Mouse (Mus musculus) ovary, postnatal 10 days (tissue): Measurements from ENCODE around the gene Ttc7b.

Source experiments
- DNase-seq: peaks from one replicate; pipeline ENCODE4 v3.0.0; 2022; ENCODE audit warnings: low spot score

Gene Ttc7b

DNA sequence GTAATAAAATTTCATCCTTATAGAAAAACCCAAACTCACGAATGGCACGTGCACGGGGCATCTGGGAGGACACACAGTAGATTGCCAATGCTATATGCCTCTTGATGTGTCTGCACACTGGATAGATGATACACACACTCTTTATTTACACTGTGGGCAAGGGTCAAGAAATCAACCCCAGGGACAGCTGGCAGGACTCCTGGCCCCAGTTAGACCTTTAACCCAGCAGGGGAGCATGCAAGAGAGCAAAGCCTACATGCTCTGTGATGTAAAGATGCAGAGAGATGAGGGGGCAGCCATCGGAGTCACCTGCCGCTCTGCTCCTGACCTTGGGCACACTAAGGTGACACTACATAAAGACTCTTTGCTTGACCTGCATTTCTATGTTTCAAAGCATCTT, 32.3 kb downstream of the Ttc7b start:
- DNase-seq, result no peak

DNA sequence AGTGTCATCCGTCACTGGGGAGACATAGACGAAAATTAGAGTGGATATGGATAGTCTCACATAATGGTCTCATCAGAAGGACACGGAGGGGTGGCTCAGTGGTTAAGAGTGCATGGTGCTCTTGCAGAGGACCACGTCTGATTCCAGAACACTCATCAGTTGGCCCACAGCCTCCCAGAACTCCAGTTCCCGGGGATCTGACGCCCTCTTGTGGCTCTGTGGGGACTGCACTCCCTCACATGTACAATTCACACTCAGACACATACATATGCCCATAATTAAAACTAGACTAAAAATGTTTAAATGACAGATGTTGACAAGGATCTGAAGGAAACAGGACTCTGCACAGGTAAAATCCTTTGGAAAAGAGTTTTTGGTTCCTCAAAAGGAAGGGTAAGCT, 34.4 kb downstream of the Ttc7b start:
- no peak for DNase-seq

DNA sequence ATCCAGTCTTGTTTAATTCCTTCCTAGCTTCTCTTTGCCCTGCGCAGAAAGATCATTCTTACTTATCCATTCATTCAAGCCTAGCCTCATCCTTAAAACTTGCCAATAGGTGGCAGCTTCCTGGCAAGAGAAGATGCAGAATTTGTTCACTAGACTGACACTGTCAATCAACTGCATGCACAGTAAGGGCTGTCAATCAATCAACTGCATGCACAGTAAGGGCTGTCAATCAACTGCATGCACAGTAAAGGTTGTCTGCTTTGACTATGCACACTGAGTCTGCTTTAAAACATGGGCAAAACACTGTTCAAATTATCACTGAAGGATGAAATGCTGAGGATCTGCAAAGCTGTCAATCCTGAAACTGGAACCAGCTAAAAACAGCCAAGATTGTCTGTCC, 37.6 kb downstream of the Ttc7b start:
- DNase-seq, result no peak

DNA sequence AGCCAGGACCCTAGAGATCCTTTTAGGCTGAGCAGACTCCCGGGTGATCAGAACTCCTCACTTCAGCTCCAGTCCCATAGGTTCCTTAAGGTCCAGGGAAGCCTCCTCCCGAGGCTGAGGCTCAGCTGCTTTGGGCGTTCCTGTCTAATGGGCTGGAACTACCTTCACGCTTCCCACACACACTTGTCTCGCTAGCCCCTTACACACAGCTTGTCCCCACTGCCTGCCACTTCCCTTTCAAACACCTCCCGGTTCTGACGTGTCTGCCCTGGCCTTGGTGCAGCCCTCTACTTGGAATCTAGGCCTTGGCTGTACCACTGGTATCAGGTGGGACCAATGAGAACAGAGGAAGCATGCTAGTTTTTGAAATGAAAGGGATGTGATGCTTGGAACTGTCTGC, 38.4 kb downstream of the Ttc7b start:
- no peak for DNase-seq

DNA sequence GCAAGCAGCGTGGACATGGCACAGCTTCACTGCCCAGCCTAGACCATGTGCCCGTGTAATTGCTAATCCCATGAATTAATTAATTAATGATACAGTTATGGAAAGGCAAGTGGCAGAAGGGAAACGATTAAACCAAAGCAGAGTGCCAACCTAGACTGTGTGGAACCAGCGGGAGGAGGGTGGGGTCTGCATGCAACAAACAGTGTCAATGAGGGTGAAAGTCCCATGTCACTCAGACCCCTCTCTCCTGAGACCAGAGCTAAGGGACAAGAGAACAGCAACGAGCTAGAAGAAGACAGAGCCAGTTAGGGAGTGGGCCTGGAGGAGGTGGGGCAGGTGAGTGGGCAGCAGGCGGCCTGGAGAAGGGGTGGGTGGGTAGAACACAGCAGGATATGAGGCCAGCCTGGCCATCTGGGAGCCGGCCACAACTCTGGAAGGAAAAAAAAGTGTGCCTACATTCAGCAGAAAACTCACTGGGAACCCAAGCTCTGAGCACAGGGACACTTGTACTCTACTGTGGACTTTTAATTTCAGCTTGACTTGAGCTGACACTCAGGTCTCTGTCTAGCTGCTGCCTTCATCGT, 39.1 kb downstream of the Ttc7b start:
- no peak for DNase-seq

DNA sequence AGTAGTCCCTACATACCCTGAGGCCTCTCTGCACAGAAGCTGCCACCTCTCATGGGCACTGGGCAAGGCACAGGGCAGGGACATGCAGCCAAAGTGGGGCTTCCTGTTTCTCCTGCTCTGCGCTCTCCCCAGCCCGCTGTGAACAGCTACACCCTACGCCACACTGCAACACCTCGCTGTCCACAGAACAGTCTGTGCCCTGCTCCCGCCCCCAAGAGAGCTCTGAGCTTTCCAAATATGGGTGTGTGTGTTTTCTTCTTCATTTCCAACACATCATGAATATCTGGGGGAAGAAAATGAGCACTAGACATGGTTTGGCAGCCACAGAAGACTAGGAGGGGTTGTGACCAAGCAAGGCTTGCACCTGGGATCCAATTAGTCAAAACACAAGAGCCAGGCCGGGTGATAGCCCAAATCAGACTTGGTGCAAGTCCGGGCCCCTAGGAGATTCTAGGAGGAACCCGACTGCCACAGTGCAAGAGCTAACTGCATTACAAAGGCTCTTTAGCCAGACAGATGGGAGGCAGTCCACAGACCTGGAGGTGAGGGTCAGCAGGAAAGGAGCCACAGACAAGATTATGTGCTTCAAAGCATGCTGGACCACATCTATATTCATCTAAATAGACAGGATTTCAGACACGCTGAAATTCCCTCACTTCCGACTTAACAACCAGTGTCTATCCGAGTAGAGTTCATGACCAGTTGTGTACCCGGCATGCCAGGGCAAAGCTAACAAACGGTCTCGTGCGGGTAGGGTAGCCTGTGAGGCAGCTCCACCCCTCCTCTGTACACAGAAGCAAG, 39.8 kb downstream of the Ttc7b start:
- DNase-seq, result no peak

DNA sequence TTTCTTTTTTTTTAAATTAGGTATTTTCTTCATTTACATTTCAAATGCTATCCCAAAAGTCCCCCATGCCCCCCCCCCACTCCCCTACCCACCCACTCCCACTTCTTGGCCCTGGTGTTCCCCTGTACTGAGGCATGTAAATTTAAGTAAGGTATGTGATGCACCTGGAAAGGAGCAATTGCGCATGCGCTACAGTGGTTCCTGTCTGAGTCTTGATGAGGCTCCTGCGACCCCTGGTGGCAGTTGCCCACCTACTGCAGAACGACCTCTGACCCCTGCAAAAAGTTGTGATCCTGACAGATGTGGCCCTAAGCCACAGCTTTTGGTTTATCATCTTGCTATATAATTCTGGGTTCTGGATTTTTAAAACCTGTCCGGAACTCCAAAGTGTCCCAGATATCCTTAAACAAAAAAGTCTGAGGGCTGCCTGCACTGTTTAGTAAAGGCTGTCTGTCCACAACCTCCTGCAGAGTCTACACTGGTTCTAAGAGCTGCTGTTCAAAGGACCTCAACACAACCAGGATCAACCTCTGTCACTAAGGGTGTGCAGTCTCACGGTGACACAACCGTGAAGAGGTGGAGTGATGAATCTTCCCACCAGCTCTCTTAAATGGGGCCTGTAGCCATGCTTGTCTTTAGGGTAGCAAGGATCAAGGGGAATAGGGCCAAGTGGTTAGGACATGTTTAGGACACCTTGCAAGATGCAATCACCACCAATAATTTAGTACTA, 40.6 kb downstream of the Ttc7b start:
- no peak for DNase-seq

DNA sequence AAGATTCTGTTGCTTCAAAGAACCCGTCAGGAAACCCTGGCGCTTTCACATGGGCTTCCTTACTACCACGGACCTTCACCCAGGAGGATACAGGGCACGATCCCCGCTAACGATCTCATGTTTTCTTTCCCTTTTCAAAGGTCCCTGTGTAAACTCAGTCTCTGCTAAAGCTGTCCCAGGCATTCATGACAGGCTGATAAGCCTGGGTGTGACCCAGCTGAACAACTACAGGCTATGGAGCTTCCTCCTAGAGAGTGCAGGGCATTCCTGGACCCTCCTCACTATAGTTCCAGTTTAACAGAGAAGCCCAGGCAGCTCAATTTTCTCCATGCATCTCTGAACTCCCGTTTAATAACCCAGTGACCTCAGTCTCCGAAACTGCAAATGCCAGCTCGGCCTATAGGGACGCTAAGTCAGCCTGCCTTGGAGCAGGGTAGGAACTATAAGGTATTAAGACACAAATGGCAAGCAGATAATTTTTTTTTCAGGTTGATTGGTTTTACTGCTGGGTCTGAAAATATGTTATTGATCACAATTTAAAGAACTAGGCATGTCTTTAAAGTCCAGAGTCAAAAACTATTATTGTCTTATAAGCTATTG, 41.3 kb downstream of the Ttc7b start:
- no peak for DNase-seq

DNA sequence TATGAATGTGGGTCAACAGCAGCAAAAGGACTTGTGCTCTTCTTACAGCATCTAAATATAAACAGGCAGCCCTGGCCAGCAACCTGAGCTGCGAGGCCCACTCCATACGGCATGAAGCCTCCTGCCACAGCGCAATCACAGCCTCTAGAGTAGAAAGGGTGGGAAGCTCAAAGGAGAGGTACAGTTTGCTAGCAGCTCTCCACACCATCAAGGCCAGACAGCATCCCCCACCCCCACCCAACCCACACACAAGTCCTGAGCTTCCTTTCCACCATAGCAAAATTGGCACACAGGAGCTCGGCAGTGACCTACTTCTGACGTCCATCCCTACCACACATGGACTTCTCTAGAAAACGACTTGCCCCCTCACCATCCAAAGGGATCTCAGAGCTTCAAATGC, 42.0 kb downstream of the Ttc7b start:
- DNase-seq, result no peak

DNA sequence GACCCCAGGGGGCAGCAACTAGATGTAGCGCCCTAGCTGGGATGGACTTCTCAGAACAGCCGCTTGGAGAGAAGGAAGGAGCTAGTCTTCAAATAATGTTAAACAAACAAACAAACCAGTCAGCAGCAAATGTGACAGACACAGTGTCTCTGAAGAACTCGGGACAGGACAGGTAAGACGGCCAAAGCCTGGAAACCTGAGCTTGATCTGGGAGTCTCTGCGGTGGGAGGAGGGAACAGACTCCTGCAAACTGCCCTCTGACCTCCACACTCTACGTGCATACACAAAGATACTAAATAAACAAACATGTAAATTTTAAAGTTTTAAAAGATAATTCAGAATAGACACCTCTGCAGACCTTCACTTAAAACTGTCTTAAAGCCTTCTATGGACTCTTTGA, 42.5 kb downstream of the Ttc7b start:
- no peak for DNase-seq

DNA sequence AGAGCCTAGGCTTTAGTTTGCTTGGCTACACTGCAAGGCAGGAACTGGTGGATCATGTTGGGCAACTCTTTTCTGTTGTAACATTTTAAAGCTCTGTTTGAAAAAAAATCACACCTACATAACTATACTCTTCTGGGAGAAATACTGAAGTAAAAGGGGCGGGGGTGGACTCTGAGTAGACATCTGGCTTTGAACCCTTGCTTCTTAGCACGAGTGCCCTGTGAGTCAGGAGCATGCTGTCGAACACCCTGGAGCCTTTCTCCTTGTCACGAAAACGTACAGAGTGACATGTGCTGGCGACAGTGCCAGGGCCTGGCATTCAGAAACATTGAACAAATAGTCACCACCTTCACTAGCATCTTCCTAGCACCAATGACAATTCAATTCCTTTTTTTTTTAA, 43.2 kb downstream of the Ttc7b start:
- no peak for DNase-seq

DNA sequence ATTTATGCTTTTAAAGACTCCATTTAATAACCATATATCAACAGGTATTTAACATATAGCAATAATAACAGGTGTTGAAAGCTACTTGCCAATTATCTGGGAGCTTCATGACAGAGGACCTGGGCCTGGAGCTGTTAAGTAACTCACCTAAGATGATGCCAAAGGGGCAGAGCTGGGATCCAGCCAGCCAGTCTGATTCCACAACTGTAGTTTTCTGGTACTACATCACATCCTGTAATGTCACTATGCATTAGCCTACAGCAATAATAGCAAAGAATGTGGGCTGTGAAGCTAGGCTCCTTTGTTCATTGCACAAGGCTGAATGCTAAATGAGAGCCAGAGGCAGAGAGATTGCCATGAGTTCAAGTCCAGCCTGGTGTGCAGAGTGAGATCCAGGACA, 44.3 kb downstream of the Ttc7b start:
- DNase-seq, result no peak

DNA sequence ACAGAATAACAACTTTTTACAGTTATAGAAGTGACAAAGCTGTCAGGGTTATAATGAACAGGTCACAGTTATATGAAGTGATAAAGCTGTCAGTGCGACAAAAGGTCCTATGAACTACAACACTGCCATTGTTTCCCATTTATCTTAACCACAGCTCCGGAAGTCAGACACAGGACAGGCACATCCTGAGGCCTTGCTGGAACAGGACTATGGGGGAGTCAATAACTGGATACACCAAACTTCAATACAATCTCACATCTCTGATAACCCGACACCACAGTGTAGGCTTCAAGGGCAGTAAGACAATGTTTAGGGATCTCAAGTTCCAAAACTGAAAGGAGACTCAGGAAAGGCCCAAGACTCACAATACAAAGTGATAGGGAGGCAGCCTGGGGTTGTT, 45.1 kb downstream of the Ttc7b start:
- DNase-seq, result no peak

DNA sequence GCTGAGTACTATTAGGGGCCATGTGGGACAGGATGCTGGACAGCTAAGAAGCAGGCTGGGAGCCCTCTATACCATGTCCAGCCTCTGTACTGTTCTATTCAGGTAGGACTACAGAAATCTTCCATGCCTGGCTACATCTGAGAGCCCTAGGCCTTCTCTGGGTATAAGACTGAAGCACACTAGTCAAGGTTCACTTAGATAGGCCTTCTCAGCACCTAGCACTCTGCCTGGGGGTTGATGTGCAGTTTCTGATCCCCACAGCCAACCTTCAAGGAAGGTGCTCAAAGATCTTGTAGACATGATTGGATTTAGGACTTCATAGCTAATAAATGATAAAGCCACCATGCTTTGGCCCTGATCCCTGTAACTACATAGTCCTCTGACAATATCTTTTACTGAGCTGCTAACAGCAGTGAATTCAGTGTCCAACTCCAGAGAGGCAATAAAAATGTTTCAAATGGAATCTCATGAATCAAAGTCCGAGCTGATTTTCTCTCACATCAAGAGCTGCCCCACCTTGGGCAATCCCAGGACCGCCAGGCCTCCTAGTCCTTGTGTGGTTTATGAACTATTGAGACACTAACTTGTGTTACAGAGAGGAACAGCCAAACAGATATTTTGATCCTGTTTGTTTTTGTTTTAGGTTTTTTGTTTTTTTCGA, 45.8 kb downstream of the Ttc7b start:
- no peak for DNase-seq

DNA sequence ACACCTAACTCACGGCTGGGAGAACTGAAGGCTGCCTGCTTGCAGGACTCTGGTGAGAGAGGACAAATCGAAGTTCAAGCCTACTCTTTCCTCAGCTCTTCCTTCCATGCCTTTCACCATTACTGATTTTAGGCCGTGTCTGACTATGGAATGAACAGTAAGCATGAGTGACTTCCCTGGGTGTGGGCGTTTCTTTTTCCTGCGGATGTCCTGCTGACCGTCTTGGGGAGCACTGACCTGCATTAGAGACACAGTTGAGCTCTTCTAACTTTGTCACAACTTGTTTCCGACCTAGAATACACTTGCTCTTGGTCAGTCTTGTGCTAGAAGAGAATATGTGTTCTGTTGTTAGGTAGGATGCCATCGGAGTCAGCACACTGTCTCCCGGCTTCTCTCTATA, 50.3 kb downstream of the Ttc7b start:
- no peak for DNase-seq

DNA sequence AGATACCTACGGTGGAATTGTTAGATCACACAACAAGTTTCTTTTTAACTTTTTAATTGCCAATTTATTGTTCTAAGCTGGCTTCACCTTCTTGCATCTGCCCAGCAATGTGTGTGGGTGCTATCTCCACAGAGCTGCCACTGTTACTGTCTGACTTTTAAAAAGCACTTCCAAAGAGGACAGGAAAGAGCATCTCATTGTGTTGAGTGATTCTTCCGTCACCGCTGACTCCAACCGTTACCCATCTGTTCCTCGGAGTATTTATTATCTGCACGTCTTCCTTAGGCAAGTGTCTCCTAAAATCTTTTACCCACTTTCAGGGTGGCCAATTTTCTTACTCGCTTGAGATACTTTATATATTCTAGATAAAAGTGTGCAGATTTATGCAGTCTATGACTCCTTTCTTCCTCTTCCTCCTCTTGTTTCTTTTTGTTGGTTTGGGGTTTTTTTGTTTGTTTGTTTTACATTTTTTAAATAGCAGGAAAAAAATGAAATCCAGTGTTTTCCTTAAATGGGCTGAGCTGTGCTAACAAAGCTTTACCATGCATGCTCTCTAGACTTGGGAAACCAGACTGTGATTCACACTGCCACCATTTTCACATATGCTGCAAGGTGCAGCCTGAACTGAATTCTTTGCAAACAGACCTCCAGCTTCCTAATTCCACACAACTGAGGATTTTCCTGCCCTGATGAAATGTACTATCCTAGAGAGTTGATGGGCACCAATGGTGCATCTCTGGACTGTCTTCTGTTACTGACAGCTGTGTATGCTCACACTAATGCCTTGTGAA, 50.9 kb downstream of the Ttc7b start:
- no peak for DNase-seq

DNA sequence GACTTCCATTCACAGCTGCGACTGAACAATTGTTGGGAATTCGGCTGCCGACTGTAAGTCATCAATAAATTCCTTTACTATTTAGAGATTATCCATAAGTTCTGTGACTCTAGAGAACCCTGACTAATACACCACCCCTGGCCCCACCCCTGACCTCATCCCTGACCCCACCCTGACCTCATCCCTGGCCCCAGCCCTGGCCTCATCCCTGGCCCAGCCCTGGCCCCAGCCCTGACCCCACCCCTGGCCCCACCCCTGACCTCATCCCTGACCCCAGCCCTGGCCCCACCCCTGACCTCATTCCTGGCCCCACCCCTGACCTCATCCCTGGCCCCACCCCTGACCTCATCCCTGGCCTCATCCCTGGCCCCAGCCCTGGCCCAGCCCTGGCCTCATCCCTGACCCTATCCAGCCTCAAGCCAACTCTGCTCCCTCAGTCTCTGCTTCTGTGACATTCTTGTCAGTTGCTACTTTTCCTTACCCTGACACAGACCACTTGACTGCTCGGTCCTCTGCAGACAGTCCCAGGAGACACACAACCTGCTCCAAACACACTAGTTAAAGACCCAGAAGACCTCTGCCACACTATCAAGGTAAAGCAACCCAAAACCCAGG, 55.4 kb downstream of the Ttc7b start:
- DNase-seq, result no peak

DNA sequence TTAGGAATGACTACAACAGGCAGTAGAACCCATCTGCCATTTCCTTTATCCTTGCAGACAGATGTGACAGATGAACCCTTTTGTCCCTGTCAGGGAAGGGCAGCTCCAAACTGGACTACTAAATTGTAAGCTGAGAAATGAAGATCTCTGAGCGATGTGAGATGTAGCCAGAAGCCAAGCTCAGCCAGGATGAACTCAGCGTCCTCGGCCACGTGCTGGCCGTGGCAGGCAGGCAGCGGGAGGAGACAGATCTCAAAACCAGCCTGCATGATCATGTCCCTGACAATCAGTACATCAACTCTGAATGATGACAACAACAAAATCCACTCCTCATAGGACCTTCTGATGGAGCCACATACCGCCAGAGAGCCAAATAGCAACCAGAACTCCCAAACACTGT, 62.9 kb downstream of the Ttc7b start:
- no peak for DNase-seq

DNA sequence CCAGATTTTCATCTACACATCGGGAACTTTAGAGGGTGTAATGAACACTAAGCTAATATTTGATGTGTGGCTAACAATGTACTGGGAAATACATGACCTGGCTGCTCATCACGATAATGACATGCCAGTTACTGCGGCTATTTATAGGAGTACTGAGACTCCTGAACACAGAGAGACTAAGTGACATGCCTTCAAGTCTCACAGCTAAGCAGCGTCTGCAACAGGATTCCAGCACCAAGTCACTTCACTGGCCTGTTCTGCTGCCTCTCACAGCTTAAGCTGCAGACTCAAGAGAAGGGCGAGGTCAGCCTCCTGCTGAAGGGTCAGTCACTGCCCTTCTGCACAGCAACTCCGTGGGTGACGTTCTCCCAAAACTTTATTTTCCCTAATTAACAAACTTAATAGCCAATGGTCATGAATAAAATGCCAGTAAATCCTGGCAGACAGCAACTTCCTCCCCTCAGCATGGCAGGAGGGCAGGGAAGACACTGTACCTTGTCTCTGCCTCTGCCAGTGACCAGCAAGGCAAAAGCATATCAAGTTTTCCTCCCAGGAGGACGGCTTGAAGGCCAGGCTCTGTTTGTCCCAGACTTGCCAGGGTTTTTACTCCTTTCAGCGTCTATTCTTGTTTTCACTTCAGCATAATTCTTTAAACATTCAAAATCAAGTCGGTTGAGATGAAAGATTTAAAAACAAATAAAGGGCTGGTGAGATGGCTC, 64.2 kb downstream of the Ttc7b start:
- no peak for DNase-seq

DNA sequence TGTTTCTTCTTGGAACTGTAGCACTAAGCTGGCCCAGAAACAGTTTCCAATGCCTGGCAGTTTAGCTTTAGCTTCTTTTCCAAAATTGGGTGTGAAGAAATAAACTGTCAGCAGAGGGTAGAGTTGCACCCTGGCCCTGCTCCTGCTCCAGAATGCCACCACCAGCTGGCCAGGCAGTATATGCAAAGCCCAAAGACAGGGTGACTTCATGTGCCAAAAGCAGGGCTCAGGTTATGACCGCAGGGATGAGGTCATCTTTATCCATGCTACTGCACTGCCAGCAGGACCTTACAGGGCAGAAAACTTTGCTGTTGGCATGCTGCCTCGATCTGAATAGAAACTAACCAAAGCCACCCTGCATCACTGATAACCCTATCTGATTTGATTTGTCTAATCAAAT, 65.2 kb downstream of the Ttc7b start:
- no peak for DNase-seq
